Mouse (Mus musculus) MEL (cell line): ENCODE results near the gene Fbxl7. TPM values are rescaled to one million over a fixed set of nuclear protein-coding genes. Genes with fewer than 3 reads are reported as not detected.

Experiments
- DNase-seq: peaks from one replicate; pipeline ENCODE4 v3.0.0; 2011; ENCODE audit warnings: low read depth, low spot score
- H3K27ac ChIP-seq: 2 replicates; pipeline ENCODE4 v1.5.1; 2012; ENCODE audit warnings: low read depth, mild to moderate bottlenecking, control low read depth, low read length, moderate library complexity; ENCODE audit not compliant: control insufficient read depth
- H3K27me3 ChIP-seq, 2 experiments: fragments of 150-350 bp in 1 of 2; sonication (generic) in 1 of 2; 2 replicates each; pipeline ENCODE4 v1.6.1; 2012; ENCODE audit warnings: low read length in 2 of 2, mild to moderate bottlenecking in 2 of 2, improper control_type of control experiment in 1 of 2, moderate library complexity in 1 of 2; ENCODE audit not compliant: insufficient read depth in 2 of 2, control insufficient read depth in 1 of 2
- H3K36me3 ChIP-seq, 2 experiments: 2 replicates each; pipeline ENCODE4 v1.6.1; 2012 to 2014; ENCODE audit warnings: low read length in 2 of 2, improper control_type of control experiment in 1 of 2, inconsistent platforms in 1 of 2, mild to moderate bottlenecking in 1 of 2; ENCODE audit not compliant: insufficient read depth in 2 of 2, control insufficient read depth in 1 of 2
- H3K4me1 ChIP-seq, 2 experiments: fragments of 150-350 bp in 1 of 2; sonication (generic) in 1 of 2; 2 replicates each; pipeline ENCODE4 v1.6.1; 2012; ENCODE audit warnings: low read length in 2 of 2, improper control_type of control experiment in 1 of 2, mild to moderate bottlenecking in 1 of 2; ENCODE audit not compliant: insufficient read depth in 2 of 2, control insufficient read depth in 1 of 2
- H3K4me3 ChIP-seq, 2 experiments: fragments of 150-350 bp in 1 of 2; sonication (generic) in 1 of 2; 2 replicates each; pipeline ENCODE4 v1.5.1; 2012; ENCODE audit warnings: low read depth in 2 of 2, low read length in 2 of 2, mild to moderate bottlenecking in 2 of 2, moderate library complexity in 2 of 2, control low read depth in 1 of 2, improper control_type of control experiment in 1 of 2; ENCODE audit not compliant: control insufficient read depth in 1 of 2, insufficient read depth in 1 of 2
- H3K79me2 ChIP-seq: 2 replicates; pipeline ENCODE4 v1.6.1; 2012; ENCODE audit warnings: mild to moderate bottlenecking, low read length, moderate library complexity; ENCODE audit not compliant: control insufficient read depth, poor library complexity, insufficient read depth
- H3K9ac ChIP-seq: 2 replicates; pipeline ENCODE4 v1.6.1; 2012; ENCODE audit warnings: low read depth, mild to moderate bottlenecking, control low read depth, low read length, moderate library complexity; ENCODE audit not compliant: control insufficient read depth, poor library complexity, severe bottlenecking
- H3K9me3 ChIP-seq: fragments of 150-350 bp; sonication (generic); replicated peaks from 2 replicates; pipeline ENCODE4 v1.6.1; 2012; ENCODE audit warnings: mild to moderate bottlenecking, low read length, improper control_type of control experiment, moderate library complexity; ENCODE audit not compliant: insufficient read depth
- BHLHE40 ChIP-seq: IDR thresholded peaks from 2 replicates; pipeline ENCODE4 v1.6.1; 2012; ENCODE audit warnings: low read depth, mild to moderate bottlenecking, inconsistent platforms, low read length, improper control_type of control experiment, borderline replicate concordance
- CHD2 ChIP-seq: IDR thresholded peaks from 2 replicates; pipeline ENCODE4 v1.6.1; 2011; ENCODE audit warnings: low read length, improper control_type of control experiment
- E2F4 ChIP-seq: IDR thresholded peaks from 2 replicates; pipeline ENCODE4 v1.6.1; 2011; ENCODE audit warnings: low read depth, low read length, improper control_type of control experiment, borderline replicate concordance
- ELF1 ChIP-seq: IDR thresholded peaks from 2 replicates; pipeline ENCODE4 v1.6.1; 2014; ENCODE audit warnings: low read depth, mild to moderate bottlenecking, inconsistent platforms, low read length, improper control_type of control experiment, moderate library complexity
- EP300 ChIP-seq, 2 experiments: IDR thresholded peaks; 2 replicates each; pipeline ENCODE4 v1.6.1; 2011; ENCODE audit warnings: improper control_type of control experiment in 2 of 2, low read length in 2 of 2, low read depth in 1 of 2, mild to moderate bottlenecking in 1 of 2
- ETS1 ChIP-seq: IDR thresholded peaks from 2 replicates; pipeline ENCODE4 v1.6.1; 2012; ENCODE audit warnings: low read depth, mild to moderate bottlenecking, inconsistent platforms, low read length, improper control_type of control experiment, moderate library complexity
- HCFC1 ChIP-seq: IDR thresholded peaks from 2 replicates; pipeline ENCODE4 v1.6.1; 2012; ENCODE audit warnings: low read depth, mild to moderate bottlenecking, inconsistent platforms, low read length, improper control_type of control experiment, moderate library complexity
- MAFK ChIP-seq: IDR thresholded peaks from 2 replicates; pipeline ENCODE4 v1.6.1; 2011; ENCODE audit warnings: low read depth, mild to moderate bottlenecking, low read length, improper control_type of control experiment, borderline replicate concordance
- MAZ ChIP-seq: IDR thresholded peaks from 2 replicates; pipeline ENCODE4 v1.6.1; 2012; ENCODE audit warnings: low read depth, mild to moderate bottlenecking, inconsistent platforms, low read length, improper control_type of control experiment
- MEF2A ChIP-seq: IDR thresholded peaks from 2 replicates; pipeline ENCODE4 v1.6.1; 2014; ENCODE audit warnings: low read depth, mild to moderate bottlenecking, inconsistent platforms, low read length, improper control_type of control experiment; ENCODE audit not compliant: poor library complexity, insufficient replicate concordance, severe bottlenecking; ENCODE audit errors: extremely low read depth
- NELFE ChIP-seq: IDR thresholded peaks from 2 replicates; pipeline ENCODE4 v1.6.1; 2011; ENCODE audit warnings: low read depth, low read length, improper control_type of control experiment
- NRF1 ChIP-seq: IDR thresholded peaks from 2 replicates; pipeline ENCODE4 v1.6.1; 2014; ENCODE audit warnings: low read depth, mild to moderate bottlenecking, inconsistent platforms, low read length, improper control_type of control experiment, moderate library complexity; ENCODE audit not compliant: poor library complexity, insufficient read depth, severe bottlenecking
- SMC3 ChIP-seq: IDR thresholded peaks from 2 replicates; pipeline ENCODE4 v1.6.1; 2011; ENCODE audit warnings: low read depth, low read length, improper control_type of control experiment
- TAL1 ChIP-seq: IDR thresholded peaks from 2 replicates; pipeline ENCODE4 v1.6.1; 2012; ENCODE audit warnings: mild to moderate bottlenecking, inconsistent platforms, low read length, moderate library complexity, mixed read lengths
- TBP ChIP-seq: IDR thresholded peaks from 2 replicates; pipeline ENCODE4 v1.8.0; 2011; ENCODE audit warnings: low read depth, low read length, improper control_type of control experiment
- ZKSCAN1 ChIP-seq: IDR thresholded peaks from 2 replicates; pipeline ENCODE4 v1.6.1; 2012; ENCODE audit warnings: low read depth, mild to moderate bottlenecking, inconsistent platforms, low read length, improper control_type of control experiment, moderate library complexity
- ZMIZ1 ChIP-seq: IDR thresholded peaks from 2 replicates; pipeline ENCODE4 v1.6.1; 2012; ENCODE audit warnings: low read depth, mild to moderate bottlenecking, inconsistent platforms, low read length, improper control_type of control experiment, moderate library complexity
- polyA plus RNA-seq, 2 experiments: library from polyadenylated mRNA; stranded (reverse) in 1 of 2; unstranded in 1 of 2; fragments of >175 nt in 1 of 2; fragments of >200 nt in 1 of 2; gene quantifications; 2 replicates each; pipeline versions ENCODE4 v1.2.1 to v1.2.4; 2012; ENCODE audit warnings: low replicate concordance in 2 of 2, low read depth in 1 of 2; ENCODE audit not compliant: insufficient read length in 2 of 2, insufficient read depth in 1 of 2, missing spikeins in 1 of 2
- total RNA-seq: library from RNA; depleted of rRNA; stranded (reverse); fragments of 300-350 nt; gene quantifications from 2 replicates; pipeline ENCODE4 v1.2.3, GENCODE M21; 2012

Gene Fbxl7
- total and polyA plus RNA-seq, 3 experiments: not detected

- no peaks in the 10 kb centered on the region; the same call in 1 of the 2 replicates for H3K9me3 ChIP-seq
- no peak overlapping the region for H3K9ac ChIP-seq
- no peak for TF ChIP-seq HCFC1
- no peak overlapping the region for H3K27ac ChIP-seq
- no peaks in the 10 kb centered on the region for H3K4me1 ChIP-seq
- no peaks in the 10 kb centered on the region for H3K79me2 ChIP-seq
- no peak overlapping the region for H3K4me3 ChIP-seq
- H3K27me3 ChIP-seq: no peaks in the 10 kb centered on the region
- DNase-seq: no peak
- no peaks in the 10 kb centered on the region for H3K36me3 ChIP-seq
These were observed 252.8 kb downstream of the Fbxl7 start for GRCm38 (mm10) chr15:26642563-26642962.

DNA sequence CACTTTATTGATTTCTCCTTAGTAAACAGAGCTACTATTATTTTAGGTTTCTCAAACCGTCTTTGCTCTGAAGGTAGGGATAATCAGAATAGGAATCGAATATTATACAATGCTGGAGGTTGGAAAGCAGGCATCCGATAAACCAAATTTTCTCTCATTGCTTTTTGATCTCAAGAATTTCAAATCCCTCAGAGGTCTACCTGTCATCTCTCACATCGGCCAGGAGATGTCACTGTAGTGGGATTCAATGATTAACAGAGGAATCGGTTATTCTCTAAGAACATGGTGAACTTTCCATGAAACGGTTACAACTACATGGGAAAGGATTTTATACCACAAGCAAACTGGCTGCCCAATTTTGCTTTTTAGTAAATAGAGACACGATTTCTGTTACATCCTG, 255.7 kb downstream of the Fbxl7 start:
- H3K79me2 ChIP-seq: no peaks in the 10 kb centered on the region
- H3K4me3 ChIP-seq: no peak overlapping the region
- no peaks in the 10 kb centered on the region for H3K27me3 ChIP-seq
- H3K27ac ChIP-seq: no peak overlapping the region
- H3K4me1 ChIP-seq: no peaks in the 10 kb centered on the region
- TF ChIP-seq E2F4 (no peak), BHLHE40 (no peak), MAFK (no peak), TBP (no peak), TAL1 (no peak), ELF1 (no peak), ZKSCAN1 (no peak), MAZ (no peak), SMC3 (no peak; the same call in 1 of the 2 replicates), CHD2 (no peak), NELFE (no peak), EP300 (IDR thresholded peaks at IDR 0.05; ENCODE audit: low read depth in 1 of 2, low read length in 2 of 2) (no peak), ETS1 (no peak), NRF1 (no peak), MEF2A (no peak), ZMIZ1 (no peak)
- no peaks in the 10 kb centered on the region for H3K9me3 ChIP-seq
- no peaks in the 10 kb centered on the region for H3K36me3 ChIP-seq
- H3K9ac ChIP-seq: no peak overlapping the region
- no peak for DNase-seq
